Mouse (Mus musculus): ENCODE measurements around the gene Syne2.

The Syne2 gene

GRCm38 (mm10) chr12:75873546-75874235 lies 55.8 kb downstream of the Syne2 start:
- DNase-seq = no peak

- no peak for DNase-seq
These were observed 56.5 kb downstream of the Syne2 start for GRCm38 (mm10) chr12:75874287-75874994.

GRCm38 (mm10) chr12:75879636-75880317 lies 61.8 kb downstream of the Syne2 start:
- no peak for DNase-seq

- DNase-seq = no peak
These were observed 63.6 kb downstream of the Syne2 start for GRCm38 (mm10) chr12:75881554-75881953.

GRCm38 (mm10) chr12:75886161-75886560 lies 68.2 kb downstream of the Syne2 start:
- no peak for DNase-seq

- no peak for DNase-seq
These were observed 69.0 kb downstream of the Syne2 start for GRCm38 (mm10) chr12:75886946-75887345.

GRCm38 (mm10) chr12:75888721-75889120 lies 70.8 kb downstream of the Syne2 start:
- DNase-seq = no peak

GRCm38 (mm10) chr12:75891206-75891605 lies 73.3 kb downstream of the Syne2 start:
- DNase-seq = no peak

- no peak for DNase-seq
These were observed 75.5 kb downstream of the Syne2 start for GRCm38 (mm10) chr12:75893392-75893791.

GRCm38 (mm10) chr12:75894316-75894997 lies 76.5 kb downstream of the Syne2 start:
- DNase-seq = no peak

- DNase-seq = no peak
These were observed 77.0 kb downstream of the Syne2 start for GRCm38 (mm10) chr12:75894998-75895331.

- DNase-seq = no peak
These were observed 79.9 kb downstream of the Syne2 start for GRCm38 (mm10) chr12:75897793-75898192.

GRCm38 (mm10) chr12:75901721-75902120 lies 83.8 kb downstream of the Syne2 start:
- no peak for DNase-seq

- no peak for DNase-seq
These were observed 86.1 kb downstream of the Syne2 start for GRCm38 (mm10) chr12:75904068-75904467.

- DNase-seq = no peak
These were observed 87.4 kb downstream of the Syne2 start for GRCm38 (mm10) chr12:75905304-75905703.

GRCm38 (mm10) chr12:75908466-75908865 lies 90.5 kb downstream of the Syne2 start:
- DNase-seq = no peak

GRCm38 (mm10) chr12:75915694-75916093 lies 97.8 kb downstream of the Syne2 start:
- DNase-seq = no peak

- no peak for DNase-seq
These were observed 100.5 kb downstream of the Syne2 start for GRCm38 (mm10) chr12:75918415-75918814.

GRCm38 (mm10) chr12:75918914-75919313 lies 101.0 kb downstream of the Syne2 start:
- no peak for DNase-seq

- no peak for DNase-seq
These were observed 105.0 kb downstream of the Syne2 start for GRCm38 (mm10) chr12:75922900-75923299.

GRCm38 (mm10) chr12:75924852-75925251 lies 106.9 kb downstream of the Syne2 start:
- no peak for DNase-seq

- DNase-seq = no peak
These were observed 109.7 kb downstream of the Syne2 start for GRCm38 (mm10) chr12:75927596-75927995.

- DNase-seq = no peak
These were observed 115.6 kb downstream of the Syne2 start for GRCm38 (mm10) chr12:75933561-75933960.

Data from thymus, adult 18-20 months (tissue).